Mouse (Mus musculus) inflammation-experienced regulatory T-cells, adult 6 months (primary cell): ENCODE measurements around the gene Mpped2. TPM values are rescaled to one million over a fixed set of nuclear protein-coding genes. Genes with fewer than 3 reads are reported as not detected.

Experiments
- ATAC-seq: one replicate; pipeline ENCODE4 v1.8.0; 2017
- polyA plus RNA-seq, 3 experiments: library from polyadenylated mRNA; unstranded; fragments of 100-300 nt; shearing (Covaris generic); gene quantifications; one replicate each; pipeline ENCODE4 v1.2.1; 2017

Mpped2 gene
- polyA plus RNA-seq, 3 experiments from 2014 or later: 0.47 TPM; not detected in 2

DNA sequence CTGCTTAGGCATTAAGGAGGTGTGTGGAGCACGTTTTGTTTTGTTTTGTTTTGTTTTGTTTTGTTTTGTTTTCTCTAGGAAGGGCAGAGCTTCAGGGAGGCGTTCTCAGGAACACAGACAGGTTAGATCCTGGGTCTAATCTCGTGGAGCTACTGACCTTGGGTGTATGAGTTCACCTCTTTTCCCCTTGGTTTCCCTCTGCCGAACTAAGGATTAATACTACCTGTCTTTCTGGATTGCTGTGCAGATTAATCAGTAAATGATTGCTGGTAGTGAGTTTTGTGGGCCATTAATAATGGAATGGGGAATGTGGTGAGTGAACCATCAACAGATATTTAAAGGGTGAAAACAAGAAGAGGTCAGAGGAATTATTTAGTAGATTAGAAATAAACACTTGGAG is 53.8 kb downstream of the Mpped2 start:
- no peak for ATAC-seq

DNA sequence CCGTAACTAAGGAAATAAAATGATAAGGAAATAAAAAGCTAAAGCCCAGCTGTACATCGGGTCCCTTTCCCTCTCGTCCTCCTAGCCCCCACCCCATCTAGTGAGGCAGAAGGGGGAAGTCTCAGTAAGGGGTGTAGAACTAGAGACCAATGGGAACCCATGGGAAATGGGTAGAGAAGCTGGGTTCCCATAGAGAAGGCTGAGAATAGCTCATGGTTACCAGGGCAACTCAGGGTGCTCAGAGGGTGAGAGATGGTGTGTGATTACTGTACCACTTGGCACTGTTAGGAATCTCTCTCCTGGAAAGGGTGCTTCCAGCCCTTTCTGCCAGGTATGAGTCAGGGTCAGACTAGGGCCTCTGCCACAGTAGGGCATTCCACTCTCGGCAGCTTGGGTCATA is 54.3 kb downstream of the Mpped2 start:
- ATAC-seq: no peak

DNA sequence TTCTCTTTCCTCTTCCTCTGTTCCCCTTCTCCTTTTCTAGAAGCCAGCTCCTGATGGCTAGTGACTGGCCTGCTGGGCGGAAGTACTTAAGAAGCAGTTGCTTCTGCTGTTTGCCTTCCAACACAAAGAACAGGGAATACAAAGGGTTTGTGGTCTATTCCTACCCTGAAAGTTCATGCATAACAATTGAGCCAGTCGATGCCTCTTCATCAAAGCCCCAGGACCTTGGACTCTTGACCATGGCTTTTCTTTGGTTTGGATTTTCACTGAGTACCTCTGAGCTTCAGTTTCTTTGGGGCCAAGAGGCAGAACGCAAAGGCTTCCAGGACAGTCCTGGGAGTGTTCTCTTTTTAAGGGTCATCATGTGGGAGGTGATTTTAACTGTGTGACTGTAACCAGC is 57.8 kb downstream of the Mpped2 start:
- no peak for ATAC-seq

DNA sequence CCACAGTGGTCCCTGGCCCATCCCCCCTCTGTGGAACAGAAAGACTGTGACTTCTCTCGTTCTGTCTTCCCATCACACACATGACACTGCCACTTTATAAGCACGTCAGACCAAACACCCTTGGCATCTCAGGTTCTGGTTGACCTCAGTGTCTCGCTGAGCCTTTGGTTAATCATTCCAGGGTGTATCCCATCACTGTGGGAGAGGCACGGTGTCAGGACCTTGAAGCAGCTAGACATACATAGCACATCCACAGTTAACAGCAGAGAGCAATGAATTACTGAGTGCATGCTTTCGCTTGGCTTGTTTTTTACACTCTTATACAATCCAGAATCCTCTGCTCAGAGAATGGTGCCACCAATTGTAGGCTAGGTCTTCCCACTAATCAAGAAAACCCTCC is 60.6 kb downstream of the Mpped2 start:
- ATAC-seq: no peak

DNA sequence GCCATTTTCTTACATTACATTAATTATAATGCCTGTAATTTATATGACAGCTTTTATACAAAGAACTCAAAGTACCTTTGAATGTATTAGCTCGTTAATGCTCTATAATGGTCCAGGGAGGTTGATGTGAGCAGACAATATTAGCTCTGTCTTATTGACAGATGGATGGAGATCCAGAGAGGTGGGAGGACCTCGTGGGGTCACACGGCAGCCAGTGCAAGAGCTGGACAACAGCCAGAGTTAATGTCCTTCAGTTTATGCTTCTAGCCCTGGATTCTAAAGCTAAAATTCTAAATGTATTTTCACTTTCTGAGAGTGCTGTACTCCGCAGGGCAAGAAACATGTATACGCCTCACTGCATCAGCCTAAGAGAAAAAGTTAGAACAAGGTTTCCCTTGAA is 61.6 kb downstream of the Mpped2 start:
- ATAC-seq: no peak

DNA sequence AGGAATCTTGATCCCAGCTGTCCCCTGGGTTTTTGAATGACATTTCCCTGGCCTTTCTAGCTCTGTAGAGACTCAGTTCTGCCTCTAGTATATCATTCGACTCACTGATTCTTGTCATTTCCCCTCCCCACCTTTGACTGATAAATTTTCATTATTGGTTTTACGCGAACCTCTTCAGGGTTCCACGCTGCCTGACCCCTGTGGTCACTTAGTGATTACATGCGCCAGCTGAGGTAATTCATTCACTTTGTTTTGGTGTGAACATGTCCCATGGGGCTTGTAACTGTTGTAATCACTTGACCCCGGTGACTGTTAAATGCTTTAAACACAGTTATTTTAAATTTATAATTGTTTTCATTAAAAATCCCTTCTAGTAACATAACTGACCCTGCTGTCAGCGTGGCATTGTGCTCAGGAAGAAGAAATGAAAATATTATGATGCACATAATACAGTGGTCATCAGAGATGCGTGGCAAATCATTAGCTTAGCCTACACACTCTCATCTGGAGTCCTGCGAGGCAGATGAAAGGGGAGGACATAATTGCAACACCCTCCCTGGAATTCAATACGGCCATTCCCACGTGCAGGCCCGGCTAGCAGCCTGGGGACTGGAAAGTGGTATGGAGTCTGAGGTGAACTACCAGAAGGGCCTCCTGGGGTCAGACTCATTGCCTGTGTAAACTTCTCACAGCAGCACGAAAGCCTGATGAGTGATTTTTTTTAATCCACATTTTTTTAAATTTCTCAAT is 63.5 kb downstream of the Mpped2 start:
- no peak for ATAC-seq

DNA sequence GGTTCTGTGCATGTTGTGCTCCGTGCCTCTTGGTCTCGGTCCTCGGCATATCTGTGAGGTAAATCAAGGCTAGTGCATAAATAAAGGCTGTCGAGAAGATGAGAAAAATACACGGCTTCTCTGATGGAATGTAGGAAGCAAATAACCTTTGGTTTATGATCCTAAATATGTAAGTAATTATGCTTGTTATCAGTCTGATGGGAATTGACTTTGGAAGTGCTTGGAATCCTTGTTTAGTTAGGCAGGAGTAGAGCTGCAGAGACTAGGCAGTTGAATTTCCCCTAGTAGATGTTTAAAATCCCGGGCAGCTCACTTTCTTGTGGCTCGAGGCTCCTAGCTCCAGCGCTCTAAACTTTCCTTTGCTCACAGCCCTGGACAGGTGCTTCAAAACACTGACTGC is 69.9 kb downstream of the Mpped2 start:
- no peak for ATAC-seq

DNA sequence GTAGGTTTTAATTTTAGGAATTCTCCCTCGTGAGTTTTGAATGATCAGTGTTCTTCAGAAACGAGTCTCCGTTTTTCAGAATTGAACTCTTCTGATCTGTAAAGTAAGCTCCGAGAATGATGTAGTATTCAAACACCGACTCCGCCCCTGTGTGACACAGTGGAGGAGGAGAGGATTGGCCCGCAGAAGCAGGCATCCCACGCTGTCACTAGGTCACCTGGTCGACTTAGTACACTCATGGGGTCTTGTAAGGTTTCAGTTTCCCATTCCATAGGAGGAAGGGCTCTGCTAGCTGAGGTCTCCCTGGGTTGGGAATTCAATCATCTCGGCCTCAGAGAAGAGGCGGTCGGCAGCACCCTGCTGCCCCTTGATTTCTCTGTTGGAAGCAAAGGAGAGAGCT is 76.2 kb downstream of the Mpped2 start:
- no peak for ATAC-seq

DNA sequence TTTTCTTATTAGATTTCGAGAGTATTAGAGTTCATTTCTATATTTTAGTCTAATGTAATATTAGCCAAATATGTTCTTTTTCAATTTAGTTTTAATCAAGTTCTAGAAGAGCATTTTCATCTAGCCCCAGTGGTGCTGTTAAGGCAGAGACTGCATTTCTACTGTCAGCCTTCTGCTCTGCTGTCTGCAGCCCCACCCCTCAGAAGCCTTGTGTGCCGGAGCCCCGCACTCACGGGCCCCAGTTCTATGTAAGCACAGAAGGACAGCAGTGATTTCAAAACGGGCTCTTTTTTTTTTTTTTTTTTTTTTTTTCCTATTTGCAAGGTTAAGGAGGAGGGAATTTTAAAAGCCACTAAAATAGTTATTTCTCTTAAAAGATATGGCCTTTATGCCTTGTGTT is 79.6 kb downstream of the Mpped2 start:
- no peak for ATAC-seq

DNA sequence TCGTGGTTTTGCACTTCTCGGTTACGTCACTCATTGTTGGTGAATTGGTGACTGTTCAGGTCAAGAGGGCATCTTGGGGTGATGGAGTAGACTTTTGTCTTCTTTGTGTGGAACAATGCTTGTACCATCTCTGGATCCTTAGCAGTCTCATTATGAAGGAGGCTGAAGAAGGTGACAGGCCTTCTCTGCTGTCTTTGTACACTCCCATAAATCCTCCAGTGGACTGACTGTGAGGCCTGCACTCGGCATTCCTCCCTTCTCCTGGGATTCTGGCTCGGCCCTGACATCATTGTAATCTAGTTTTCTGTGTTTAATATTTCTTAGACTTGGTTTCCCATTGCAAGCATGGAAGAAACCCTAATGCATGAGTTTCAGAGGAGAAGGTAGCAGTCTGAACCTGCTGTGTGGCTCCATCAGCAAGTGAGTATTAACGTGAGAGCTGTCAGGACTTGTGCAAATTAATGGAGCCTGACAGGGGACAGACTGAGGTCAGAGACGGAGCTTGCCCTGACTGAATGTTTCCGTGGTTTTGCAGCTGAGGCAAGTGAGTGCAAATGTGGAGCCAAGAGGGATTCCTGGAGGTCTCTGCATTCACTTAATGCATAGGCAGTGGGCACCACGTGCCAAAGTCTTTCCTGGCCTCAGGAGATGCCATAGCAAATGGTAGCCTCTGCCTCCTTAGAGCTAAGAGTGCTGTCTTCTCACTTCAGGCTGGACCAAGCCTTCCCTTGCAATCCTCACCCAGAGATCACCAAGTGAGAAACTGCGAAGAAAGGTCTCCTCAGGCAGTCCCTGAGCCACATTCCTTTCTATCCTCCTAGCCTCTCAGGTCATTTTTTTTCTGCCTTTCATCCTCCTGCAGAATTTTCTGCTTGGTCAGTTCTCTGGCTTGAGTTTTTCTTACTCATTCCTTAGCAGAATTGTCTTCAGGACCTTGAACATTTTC is 81.5 kb downstream of the Mpped2 start:
- no peak for ATAC-seq

DNA sequence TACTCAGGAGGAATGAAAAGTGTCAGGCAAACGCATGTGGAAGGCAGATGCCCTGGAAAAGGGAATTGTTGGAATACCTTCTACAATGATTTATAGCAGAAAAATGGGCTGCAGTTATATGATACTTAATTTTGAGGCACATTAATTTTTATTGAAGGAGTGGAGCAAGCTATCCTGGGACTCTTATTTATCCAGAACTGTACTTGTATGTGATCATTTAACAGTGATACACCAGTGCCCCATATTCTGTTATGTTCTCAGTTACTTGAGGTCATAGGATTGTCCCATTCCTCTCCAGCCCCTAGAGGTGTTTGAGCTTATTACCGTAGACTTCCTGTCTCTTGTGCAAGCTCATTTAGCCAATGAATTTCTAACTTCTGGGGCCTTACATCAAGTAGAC is 82.9 kb downstream of the Mpped2 start:
- ATAC-seq: no peak

DNA sequence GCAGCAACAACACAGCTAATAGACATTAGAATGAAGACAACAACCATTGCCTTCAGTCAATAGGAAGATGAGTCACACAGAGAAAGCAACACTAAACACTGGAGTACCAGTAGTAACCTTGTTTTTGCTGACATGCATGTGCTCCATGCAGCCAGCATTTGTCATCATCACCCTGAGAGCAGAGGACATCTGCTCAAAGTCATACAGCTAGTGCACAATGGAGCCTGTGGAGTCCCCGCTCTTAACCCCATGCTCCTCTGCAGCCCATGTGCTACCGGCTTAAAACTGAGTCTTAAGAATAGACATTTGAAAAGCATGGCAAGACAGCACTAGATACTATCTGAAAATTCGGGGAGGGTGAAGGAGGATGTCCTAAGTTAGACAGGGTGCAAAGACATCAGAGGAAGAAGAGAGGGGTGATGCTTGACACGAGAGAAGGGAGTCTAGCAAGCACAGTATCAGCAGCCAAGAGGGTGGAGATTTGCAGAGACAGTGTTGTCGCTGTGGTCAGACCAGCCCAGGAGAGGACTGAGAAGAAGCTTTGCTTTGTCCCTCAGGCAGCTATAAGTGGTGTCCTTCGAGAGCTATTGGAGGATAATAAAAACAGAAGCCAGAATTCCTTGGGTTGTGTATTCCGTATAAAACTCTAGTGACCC is 85.9 kb downstream of the Mpped2 start:
- ATAC-seq: no peak

DNA sequence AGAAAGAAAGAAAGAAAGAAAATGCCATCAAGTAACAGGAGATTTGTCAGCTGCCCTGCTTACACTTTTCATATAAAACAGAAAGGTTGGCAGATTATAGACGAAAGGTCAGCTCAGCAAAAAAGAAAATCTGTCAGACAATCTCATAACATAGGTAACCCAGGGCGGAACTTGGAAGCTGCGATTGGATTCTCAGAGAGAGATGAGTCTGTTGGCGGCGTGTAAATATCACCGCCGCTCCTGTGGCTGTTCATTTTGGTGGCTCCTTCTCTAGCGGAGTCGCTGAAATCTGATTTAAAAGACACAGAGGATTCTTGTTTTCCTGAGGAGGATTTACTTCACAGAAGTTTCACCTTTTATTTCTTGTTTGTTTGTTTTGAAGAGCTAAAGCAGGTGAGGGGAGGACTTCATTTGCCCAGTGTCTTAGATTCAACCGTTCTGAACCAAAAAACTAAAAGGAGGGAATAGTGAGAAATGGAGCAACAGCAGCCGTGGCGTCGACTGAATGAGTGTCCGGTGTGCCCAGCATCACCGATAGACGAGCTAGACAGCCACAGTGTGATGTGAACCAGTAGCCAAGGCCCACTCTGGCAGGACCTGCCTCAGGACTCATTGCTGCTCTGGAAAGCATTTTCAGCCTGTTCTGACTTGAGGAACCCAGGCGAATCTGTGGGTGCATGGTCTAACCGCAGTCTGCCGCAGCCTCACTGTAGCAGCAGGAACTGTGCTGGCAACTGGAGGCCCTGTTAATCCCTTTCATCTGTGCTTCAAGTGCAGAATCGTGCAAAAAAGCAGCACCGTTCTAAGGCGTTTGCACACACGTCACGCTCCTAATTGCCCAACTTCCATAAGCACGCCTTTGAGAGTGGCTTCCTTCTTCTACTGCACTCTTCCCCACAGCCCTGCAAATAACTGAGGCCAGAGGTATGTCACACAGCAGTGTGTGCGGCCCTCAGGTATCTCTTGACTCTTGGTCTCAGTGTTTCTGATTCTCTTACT is 88.4 kb downstream of the Mpped2 start:
- no peak for ATAC-seq

DNA sequence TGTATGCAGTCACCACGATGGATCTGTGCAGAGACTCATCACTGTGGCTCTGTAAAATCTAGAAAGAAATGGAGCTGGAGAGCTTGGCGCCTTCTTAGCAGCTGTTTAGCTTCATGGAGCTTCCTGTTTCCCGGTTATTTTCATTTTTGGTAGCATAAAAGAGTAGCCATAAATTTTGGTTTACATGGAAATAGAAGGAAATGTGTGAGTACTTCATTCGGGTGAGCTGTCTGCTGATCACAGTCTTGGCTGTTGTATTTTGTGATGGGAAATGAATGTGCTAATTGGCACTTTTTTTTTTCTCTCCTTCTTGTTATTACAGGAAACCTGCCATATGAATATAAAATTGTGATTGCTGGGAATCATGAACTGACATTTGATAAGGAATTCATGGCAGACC is 90.2 kb downstream of the Mpped2 start:
- no peak for ATAC-seq

DNA sequence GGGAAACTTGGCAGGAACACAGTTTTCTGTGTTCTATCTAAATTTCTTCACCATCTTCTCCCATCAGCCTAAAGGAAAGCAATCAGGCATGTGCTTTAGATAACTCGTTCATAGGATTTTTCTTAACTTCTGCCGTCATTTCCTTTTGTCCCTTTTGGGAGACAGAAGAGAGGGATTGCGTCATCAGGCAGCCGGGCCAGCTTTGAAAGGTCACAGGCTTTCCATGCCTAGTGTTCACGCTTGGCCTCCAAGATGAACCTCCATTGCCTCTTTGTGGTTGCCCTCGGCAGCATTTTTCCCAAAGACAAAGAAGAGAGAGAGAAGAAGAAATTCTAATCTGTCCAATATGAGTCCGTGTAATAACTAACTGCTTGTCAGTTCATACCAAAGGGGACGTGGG is 95.0 kb downstream of the Mpped2 start:
- no peak for ATAC-seq

DNA sequence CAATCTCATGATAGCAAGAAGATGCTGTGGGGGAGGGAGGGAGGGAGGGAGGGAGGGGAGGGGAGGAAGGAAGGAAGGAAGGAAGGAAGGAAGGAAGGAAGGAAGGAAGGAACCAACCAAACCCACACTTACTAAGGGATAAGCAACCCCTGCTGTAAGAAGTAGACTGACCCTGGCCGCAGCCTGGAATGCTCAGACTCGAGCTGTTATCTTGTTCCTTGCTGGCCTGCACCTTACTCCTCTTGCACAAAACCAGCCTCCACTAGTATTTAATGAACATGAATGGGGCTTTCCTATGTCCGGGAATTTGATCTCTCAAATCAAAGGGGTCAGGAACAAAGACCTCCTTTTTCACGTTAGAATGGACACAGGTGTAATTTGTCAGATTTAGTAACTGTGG is 95.5 kb downstream of the Mpped2 start:
- no peak for ATAC-seq

DNA sequence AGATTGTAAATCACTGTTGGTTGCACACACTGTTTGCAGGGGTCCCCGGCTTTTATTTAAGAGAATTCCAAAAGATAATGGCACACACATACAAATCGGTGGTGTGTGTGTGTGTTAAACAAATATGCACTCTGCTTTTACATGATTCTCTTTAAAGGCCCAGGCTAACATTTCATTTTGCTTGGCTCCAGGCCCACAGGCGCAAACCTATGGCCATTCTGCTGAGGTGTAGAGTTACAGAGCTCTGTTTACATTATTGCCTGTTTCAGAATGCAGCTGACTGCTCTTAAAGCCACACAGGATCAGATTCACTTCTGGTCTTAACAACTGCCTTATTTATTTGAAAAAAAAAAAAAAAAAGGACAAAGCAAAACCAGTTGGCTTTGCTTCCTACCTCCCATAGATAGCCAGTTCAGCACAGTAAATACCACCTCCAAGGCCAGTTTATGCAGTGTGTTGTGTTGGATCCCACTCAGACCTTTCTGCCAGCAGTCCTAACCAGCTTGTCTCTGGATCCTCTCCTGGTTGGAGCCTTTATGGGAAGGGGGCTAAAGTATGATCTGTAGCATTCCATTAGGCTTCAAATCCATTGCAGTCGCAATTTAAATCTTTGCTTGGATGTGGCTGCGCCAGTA is 96.7 kb downstream of the Mpped2 start:
- no peak for ATAC-seq

DNA sequence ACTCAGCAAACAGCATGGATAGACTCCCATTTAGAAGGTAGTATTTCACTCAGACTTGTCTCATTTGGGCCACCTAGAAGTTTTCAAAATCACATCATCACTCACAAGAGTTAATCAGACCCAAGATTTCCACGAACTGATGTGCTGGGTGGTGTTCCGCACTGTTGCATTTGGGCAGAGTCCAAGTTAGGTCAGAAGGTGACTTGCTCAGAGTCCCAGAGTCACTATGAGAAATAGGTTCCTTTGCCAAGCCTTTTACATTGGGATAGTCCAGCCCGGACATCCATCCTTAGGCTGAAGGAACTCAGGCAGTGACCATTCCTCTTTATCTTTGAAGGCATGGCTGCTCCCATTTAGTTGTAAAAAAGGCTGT is 97.2 kb downstream of the Mpped2 start:
- no peak for ATAC-seq

DNA sequence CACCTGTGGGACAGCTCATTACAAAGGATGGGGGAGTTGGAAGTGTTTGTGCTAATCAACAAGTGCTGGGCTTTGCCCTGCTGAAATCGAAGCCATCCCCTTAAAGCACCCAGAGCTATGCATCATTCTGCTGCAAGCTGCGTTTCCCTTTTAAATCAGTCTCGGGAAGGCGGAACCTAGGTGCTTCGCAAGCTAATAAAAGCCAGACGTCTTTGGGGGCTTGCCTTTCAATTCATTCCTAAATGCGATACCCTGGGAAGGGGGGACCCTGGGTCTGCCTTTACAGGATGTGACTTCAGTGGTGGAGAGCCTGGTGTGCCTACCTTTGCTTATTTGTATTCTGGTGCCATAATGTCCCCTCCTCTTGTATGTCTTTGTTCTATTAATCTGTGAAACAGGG is 103.2 kb downstream of the Mpped2 start:
- no peak for ATAC-seq

DNA sequence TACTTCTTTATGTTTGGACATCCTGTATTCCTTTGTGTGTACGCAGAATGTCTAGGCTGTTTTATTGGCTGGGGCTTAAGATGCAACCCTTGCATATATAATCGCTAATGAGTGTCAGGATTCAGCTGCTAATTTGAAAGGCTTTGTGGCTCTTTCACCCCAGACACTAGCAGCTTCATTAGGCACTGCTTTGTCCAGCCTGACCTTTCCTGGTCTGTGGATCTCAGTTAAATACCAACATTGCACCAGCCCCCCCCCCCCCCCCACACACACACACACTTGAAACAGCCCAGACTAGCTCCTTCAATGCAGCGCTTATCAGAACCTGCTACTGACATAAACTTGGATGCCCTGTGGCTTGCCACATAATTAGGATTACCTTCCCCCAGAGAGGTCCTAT is 104.8 kb downstream of the Mpped2 start:
- ATAC-seq: no peak

DNA sequence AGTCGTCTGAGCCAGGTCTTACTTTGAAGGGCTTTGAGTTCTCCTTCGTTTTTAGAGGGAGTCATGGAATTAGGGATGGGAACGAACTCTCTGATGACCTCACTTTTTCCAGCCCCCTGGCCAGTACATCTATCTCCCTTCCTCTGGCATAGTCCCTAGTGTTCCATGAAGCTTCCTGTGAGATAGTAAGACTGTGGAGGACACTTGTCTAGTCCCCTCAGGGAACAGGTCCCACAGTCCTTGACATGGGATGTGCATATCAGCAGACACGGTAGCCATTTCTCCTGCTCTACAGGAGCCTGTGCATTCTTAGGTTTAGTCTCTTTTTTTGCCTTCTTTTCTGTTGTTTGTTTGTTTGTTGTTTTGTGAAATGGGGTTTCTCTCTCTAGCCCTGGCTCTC is 105.8 kb downstream of the Mpped2 start:
- no peak for ATAC-seq

DNA sequence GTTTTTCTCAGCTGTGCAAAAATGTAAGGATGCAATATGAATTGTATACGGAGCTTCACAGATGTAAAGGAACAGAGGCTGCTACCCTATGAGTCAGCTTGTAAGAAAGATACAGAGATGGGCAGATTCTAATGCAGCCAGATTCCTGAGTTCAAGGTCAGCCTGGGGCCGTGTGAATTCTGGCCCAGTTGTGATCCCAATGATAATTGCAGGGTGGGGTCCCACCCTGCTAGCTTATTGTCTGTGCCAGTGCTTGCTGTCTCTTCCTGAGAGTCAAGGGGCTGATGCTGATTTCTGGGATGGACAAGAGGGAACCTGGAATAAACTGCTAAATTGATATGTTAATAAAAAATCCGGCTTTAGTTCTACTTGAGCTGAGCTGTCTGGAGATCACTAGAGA is 122.8 kb downstream of the Mpped2 start:
- ATAC-seq: no peak
